Mouse (Mus musculus): ENCODE measurements around the gene Myh11. TPM values are rescaled to one million over a fixed set of nuclear protein-coding genes. Genes with fewer than 3 reads are reported as not detected.
A peak's percentile ranks its signal among the peaks of the same experiment; 100 is the strongest.

Myh11 gene
- total and polyA plus RNA-seq, 3 experiments = 0.01 TPM; not detected in 2

- Histone ChIP-seq H3K27ac (ENCODE audit: control insufficient read depth, low read depth, low read length) (no peak overlapping the region), H3K4me1 (ENCODE audit: control insufficient read depth in 1 of 2, insufficient read depth in 2 of 2, low read length in 2 of 2) (peaks cover 17 to 38% of the 10 kb centered on the region in 2 experiments), H3K36me3 (ENCODE audit: control insufficient read depth in 1 of 2, insufficient read depth in 2 of 2, low read length in 2 of 2) (peaks cover 1 to 49% of the 10 kb centered on the region in 2 experiments; a peak in 3 of 4 replicates), H3K79me2 (ENCODE audit: control insufficient read depth, insufficient read depth, low read length, poor library complexity) (peaks cover 12% of the 10 kb centered on the region), H3K4me3 (ENCODE audit: control insufficient read depth in 1 of 2, insufficient read depth in 1 of 2, low read depth in 2 of 2, low read length in 2 of 2) (no peak overlapping the region), H3K9ac (ENCODE audit: control insufficient read depth, low read depth, low read length, poor library complexity, severe bottlenecking) (no peak overlapping the region), H3K9me3 (replicated peaks; ENCODE audit: insufficient read depth, low read length) (no peaks in the 10 kb centered on the region), H3K27me3 (ENCODE audit: control insufficient read depth in 1 of 2, insufficient read depth in 2 of 2, low read length in 2 of 2) (no peaks in the 10 kb centered on the region)
- DNase-seq (ENCODE audit: low read depth, low spot score) = peak; percentile 85
- TF ChIP-seq UBTF (IDR thresholded peaks at IDR 0.05; ENCODE audit: borderline replicate concordance, insufficient read depth, low read depth, low read length) = no peak
- TF ChIP-seq MAX (IDR thresholded peaks at IDR 0.05; ENCODE audit: low read length) = no peak
- TF ChIP-seq RCOR1 (IDR thresholded peaks at IDR 0.05; ENCODE audit: low read depth, low read length) = no peak
- no peak for TF ChIP-seq TCF12 (IDR thresholded peaks at IDR 0.05; ENCODE audit: low read depth, low read length)
- no peak for TF ChIP-seq TAL1 (IDR thresholded peaks at IDR 0.05; ENCODE audit: low read length)
- 0 out of 2 replicates have a peak, but pooled peaks have one; percentile 9 for TF ChIP-seq USF1 (IDR thresholded peaks at IDR 0.05; ENCODE audit: low read depth, low read length)
- no peak for TF ChIP-seq CHD2 (IDR thresholded peaks at IDR 0.05; ENCODE audit: low read length)
- no peak for TF ChIP-seq MYB (IDR thresholded peaks at IDR 0.05; ENCODE audit: low read depth, low read length)
- peak; percentile 60; the same call in 1 of the 2 replicates for TF ChIP-seq SIN3A (IDR thresholded peaks at IDR 0.05; ENCODE audit: low read length)
- TF ChIP-seq RAD21 (IDR thresholded peaks at IDR 0.05; ENCODE audit: low read depth, low read length) = peak; percentile 54
- no peak for TF ChIP-seq CHD1 (IDR thresholded peaks at IDR 0.05; ENCODE audit: low read depth, low read length)
- no peak for TF ChIP-seq GABPA (IDR thresholded peaks at IDR 0.05; ENCODE audit: low read depth, low read length)
- TF ChIP-seq MAFK (IDR thresholded peaks at IDR 0.05; ENCODE audit: borderline replicate concordance, low read depth, low read length) = no peak
- TF ChIP-seq JUND (IDR thresholded peaks at IDR 0.05; ENCODE audit: low read depth, low read length) = peak; percentile 76; the same call in 1 of the 2 replicates
- TF ChIP-seq ZC3H11A (IDR thresholded peaks at IDR 0.05; ENCODE audit: low read depth, low read length) = peak; percentile 58
- TF ChIP-seq SMC3 (IDR thresholded peaks at IDR 0.05; ENCODE audit: low read depth, low read length) = peak; percentile 91
- no peak for TF ChIP-seq E2F4 (IDR thresholded peaks at IDR 0.05; ENCODE audit: borderline replicate concordance, low read depth, low read length)
- TF ChIP-seq POLR2AphosphoS5 (IDR thresholded peaks at IDR 0.05; ENCODE audit: borderline replicate concordance, low read depth, low read length) = no peak
- no peak for TF ChIP-seq ETS1 (IDR thresholded peaks at IDR 0.05; ENCODE audit: low read depth, low read length)
- TF ChIP-seq NELFE (IDR thresholded peaks at IDR 0.05; ENCODE audit: low read depth, low read length) = no peak
- TF ChIP-seq NRF1 (IDR thresholded peaks at IDR 0.05; ENCODE audit: insufficient read depth, low read depth, low read length, poor library complexity, severe bottlenecking) = no peak
- peak; percentile 41; the same call in 1 of the 2 replicates for TF ChIP-seq ZNF384 (IDR thresholded peaks at IDR 0.05; ENCODE audit: low read depth, low read length)
- TF ChIP-seq KAT2A (conservative IDR thresholded peaks at IDR 0.05; ENCODE audit: low read depth, low read length) = no peak
- TF ChIP-seq GATA1 (IDR thresholded peaks at IDR 0.05; ENCODE audit: low read depth, low read length) = no peak
- TF ChIP-seq CTCF (IDR thresholded peaks at IDR 0.05 in 2 of 3, conservative IDR thresholded peaks at IDR 0.05 in 1 of 3; ENCODE audit: control insufficient read depth in 1 of 3, insufficient read depth in 1 of 3, low read depth in 2 of 3, low read length in 3 of 3, poor library complexity in 1 of 3, severe bottlenecking in 1 of 3) = peak; percentile 71 to 100 (median 94)
- no peak for TF ChIP-seq MXI1 (IDR thresholded peaks at IDR 0.05; ENCODE audit: low read depth, low read length)
- no peak for TF ChIP-seq POLR2AphosphoS2 (IDR thresholded peaks at IDR 0.05; ENCODE audit: low read length)
- TF ChIP-seq EP300 (IDR thresholded peaks at IDR 0.05; ENCODE audit: low read depth in 1 of 2, low read length in 2 of 2) = no peak
- no peak for TF ChIP-seq BHLHE40 (IDR thresholded peaks at IDR 0.05; ENCODE audit: borderline replicate concordance, low read depth, low read length)
- no peak for TF ChIP-seq TBP (IDR thresholded peaks at IDR 0.05; ENCODE audit: low read depth, low read length)
- TF ChIP-seq ELF1 (IDR thresholded peaks at IDR 0.05; ENCODE audit: low read depth, low read length) = no peak
- TF ChIP-seq POLR2A (IDR thresholded peaks at IDR 0.05; ENCODE audit: control insufficient read depth in 1 of 2, insufficient read depth in 1 of 2, low read depth in 1 of 2, low read length in 2 of 2, poor library complexity in 1 of 2) = no peak
- TF ChIP-seq MAZ (IDR thresholded peaks at IDR 0.05; ENCODE audit: low read depth, low read length) = no peak
- TF ChIP-seq ZMIZ1 (IDR thresholded peaks at IDR 0.05; ENCODE audit: low read depth, low read length) = no peak
- no peak for TF ChIP-seq ZKSCAN1 (IDR thresholded peaks at IDR 0.05; ENCODE audit: low read depth, low read length)
- no peak for TF ChIP-seq USF2 (IDR thresholded peaks at IDR 0.05; ENCODE audit: borderline replicate concordance in 1 of 2, insufficient read depth in 1 of 2, low read depth in 1 of 2, low read length in 2 of 2)
- TF ChIP-seq MEF2A (IDR thresholded peaks at IDR 0.05; ENCODE audit: extremely low read depth, insufficient replicate concordance, low read depth, low read length, poor library complexity, severe bottlenecking) = no peak
- no peak; the same call in 1 of the 2 replicates for TF ChIP-seq HCFC1 (IDR thresholded peaks at IDR 0.05; ENCODE audit: low read depth, low read length)
These were observed 20.2 kb upstream of the Myh11 start for GRCm38 (mm10) chr16:14311371-14311770.
